Mouse (Mus musculus) MEL (cell line): ENCODE results near the gene Fbrsl1. TPM values are rescaled to one million over a fixed set of nuclear protein-coding genes. Genes with fewer than 3 reads are reported as not detected.

Experiments
- DNase-seq: peaks from one replicate; pipeline ENCODE4 v3.0.0; 2011; ENCODE audit warnings: low read depth, low spot score
- H3K27ac ChIP-seq: 2 replicates; pipeline ENCODE4 v1.5.1; 2012; ENCODE audit warnings: low read depth, mild to moderate bottlenecking, control low read depth, low read length, moderate library complexity; ENCODE audit not compliant: control insufficient read depth
- H3K27me3 ChIP-seq, 2 experiments: fragments of 150-350 bp in 1 of 2; sonication (generic) in 1 of 2; 2 replicates each; pipeline ENCODE4 v1.6.1; 2012; ENCODE audit warnings: low read length in 2 of 2, mild to moderate bottlenecking in 2 of 2, improper control_type of control experiment in 1 of 2, moderate library complexity in 1 of 2; ENCODE audit not compliant: insufficient read depth in 2 of 2, control insufficient read depth in 1 of 2
- H3K36me3 ChIP-seq, 2 experiments: 2 replicates each; pipeline ENCODE4 v1.6.1; 2012 to 2014; ENCODE audit warnings: low read length in 2 of 2, improper control_type of control experiment in 1 of 2, inconsistent platforms in 1 of 2, mild to moderate bottlenecking in 1 of 2; ENCODE audit not compliant: insufficient read depth in 2 of 2, control insufficient read depth in 1 of 2
- H3K4me1 ChIP-seq, 2 experiments: fragments of 150-350 bp in 1 of 2; sonication (generic) in 1 of 2; 2 replicates each; pipeline ENCODE4 v1.6.1; 2012; ENCODE audit warnings: low read length in 2 of 2, improper control_type of control experiment in 1 of 2, mild to moderate bottlenecking in 1 of 2; ENCODE audit not compliant: insufficient read depth in 2 of 2, control insufficient read depth in 1 of 2
- H3K4me3 ChIP-seq, 2 experiments: fragments of 150-350 bp in 1 of 2; sonication (generic) in 1 of 2; 2 replicates each; pipeline ENCODE4 v1.5.1; 2012; ENCODE audit warnings: low read depth in 2 of 2, low read length in 2 of 2, mild to moderate bottlenecking in 2 of 2, moderate library complexity in 2 of 2, control low read depth in 1 of 2, improper control_type of control experiment in 1 of 2; ENCODE audit not compliant: control insufficient read depth in 1 of 2, insufficient read depth in 1 of 2
- H3K79me2 ChIP-seq: 2 replicates; pipeline ENCODE4 v1.6.1; 2012; ENCODE audit warnings: mild to moderate bottlenecking, low read length, moderate library complexity; ENCODE audit not compliant: control insufficient read depth, poor library complexity, insufficient read depth
- H3K9ac ChIP-seq: 2 replicates; pipeline ENCODE4 v1.6.1; 2012; ENCODE audit warnings: low read depth, mild to moderate bottlenecking, control low read depth, low read length, moderate library complexity; ENCODE audit not compliant: control insufficient read depth, poor library complexity, severe bottlenecking
- H3K9me3 ChIP-seq: fragments of 150-350 bp; sonication (generic); replicated peaks from 2 replicates; pipeline ENCODE4 v1.6.1; 2012; ENCODE audit warnings: mild to moderate bottlenecking, low read length, improper control_type of control experiment, moderate library complexity; ENCODE audit not compliant: insufficient read depth
- CHD2 ChIP-seq: IDR thresholded peaks from 2 replicates; pipeline ENCODE4 v1.6.1; 2011; ENCODE audit warnings: low read length, improper control_type of control experiment
- GATA1 ChIP-seq: IDR thresholded peaks from 2 replicates; pipeline ENCODE4 v1.6.1; 2011; ENCODE audit warnings: low read depth, low read length, improper control_type of control experiment
- HCFC1 ChIP-seq: IDR thresholded peaks from 2 replicates; pipeline ENCODE4 v1.6.1; 2012; ENCODE audit warnings: low read depth, mild to moderate bottlenecking, inconsistent platforms, low read length, improper control_type of control experiment, moderate library complexity
- MXI1 ChIP-seq: IDR thresholded peaks from 2 replicates; pipeline ENCODE4 v1.6.1; 2011; ENCODE audit warnings: mild to moderate bottlenecking, low read depth, low read length, improper control_type of control experiment
- MYC ChIP-seq: IDR thresholded peaks from 2 replicates; pipeline ENCODE4 v1.6.1; 2011; ENCODE audit warnings: low read depth, mild to moderate bottlenecking, low read length, improper control_type of control experiment, moderate library complexity
- NELFE ChIP-seq: IDR thresholded peaks from 2 replicates; pipeline ENCODE4 v1.6.1; 2011; ENCODE audit warnings: low read depth, low read length, improper control_type of control experiment
- NRF1 ChIP-seq: IDR thresholded peaks from 2 replicates; pipeline ENCODE4 v1.6.1; 2014; ENCODE audit warnings: low read depth, mild to moderate bottlenecking, inconsistent platforms, low read length, improper control_type of control experiment, moderate library complexity; ENCODE audit not compliant: poor library complexity, insufficient read depth, severe bottlenecking
- POLR2AphosphoS2 ChIP-seq: IDR thresholded peaks from 2 replicates; pipeline ENCODE4 v1.6.1; 2011; ENCODE audit warnings: low read length, improper control_type of control experiment
- RCOR1 ChIP-seq: IDR thresholded peaks from 2 replicates; pipeline ENCODE4 v1.6.1; 2012; ENCODE audit warnings: low read depth, mild to moderate bottlenecking, inconsistent platforms, low read length, improper control_type of control experiment
- SIN3A ChIP-seq: IDR thresholded peaks from 2 replicates; pipeline ENCODE4 v1.6.1; 2012; ENCODE audit warnings: low read length, improper control_type of control experiment, inconsistent platforms
- TBP ChIP-seq: IDR thresholded peaks from 2 replicates; pipeline ENCODE4 v1.8.0; 2011; ENCODE audit warnings: low read depth, low read length, improper control_type of control experiment
- TCF12 ChIP-seq: IDR thresholded peaks from 2 replicates; pipeline ENCODE4 v1.6.1; 2014; ENCODE audit warnings: low read depth, mild to moderate bottlenecking, inconsistent platforms, low read length, improper control_type of control experiment, moderate library complexity
- USF1 ChIP-seq: IDR thresholded peaks from 2 replicates; pipeline ENCODE4 v1.6.1; 2014; ENCODE audit warnings: low read depth, mild to moderate bottlenecking, inconsistent platforms, low read length, improper control_type of control experiment, moderate library complexity
- USF2 ChIP-seq, 2 experiments: IDR thresholded peaks; 2 replicates each; pipeline ENCODE4 v1.6.1; 2011 to 2012; ENCODE audit warnings: improper control_type of control experiment in 2 of 2, low read length in 2 of 2, borderline replicate concordance in 1 of 2, inconsistent platforms in 1 of 2, low read depth in 1 of 2, mild to moderate bottlenecking in 1 of 2; ENCODE audit not compliant: insufficient read depth in 1 of 2
- ZMIZ1 ChIP-seq: IDR thresholded peaks from 2 replicates; pipeline ENCODE4 v1.6.1; 2012; ENCODE audit warnings: low read depth, mild to moderate bottlenecking, inconsistent platforms, low read length, improper control_type of control experiment, moderate library complexity
- polyA plus RNA-seq, 2 experiments: library from polyadenylated mRNA; stranded (reverse) in 1 of 2; unstranded in 1 of 2; fragments of >175 nt in 1 of 2; fragments of >200 nt in 1 of 2; gene quantifications; 2 replicates each; pipeline versions ENCODE4 v1.2.1 to v1.2.4; 2012; ENCODE audit warnings: low replicate concordance in 2 of 2, low read depth in 1 of 2; ENCODE audit not compliant: insufficient read length in 2 of 2, insufficient read depth in 1 of 2, missing spikeins in 1 of 2
- total RNA-seq: library from RNA; depleted of rRNA; stranded (reverse); fragments of 300-350 nt; gene quantifications from 2 replicates; pipeline ENCODE4 v1.2.3, GENCODE M21; 2012

The Fbrsl1 gene
- total and polyA plus RNA-seq, 3 experiments = 12.7 to 56.1 TPM; not detected in 1

DNA sequence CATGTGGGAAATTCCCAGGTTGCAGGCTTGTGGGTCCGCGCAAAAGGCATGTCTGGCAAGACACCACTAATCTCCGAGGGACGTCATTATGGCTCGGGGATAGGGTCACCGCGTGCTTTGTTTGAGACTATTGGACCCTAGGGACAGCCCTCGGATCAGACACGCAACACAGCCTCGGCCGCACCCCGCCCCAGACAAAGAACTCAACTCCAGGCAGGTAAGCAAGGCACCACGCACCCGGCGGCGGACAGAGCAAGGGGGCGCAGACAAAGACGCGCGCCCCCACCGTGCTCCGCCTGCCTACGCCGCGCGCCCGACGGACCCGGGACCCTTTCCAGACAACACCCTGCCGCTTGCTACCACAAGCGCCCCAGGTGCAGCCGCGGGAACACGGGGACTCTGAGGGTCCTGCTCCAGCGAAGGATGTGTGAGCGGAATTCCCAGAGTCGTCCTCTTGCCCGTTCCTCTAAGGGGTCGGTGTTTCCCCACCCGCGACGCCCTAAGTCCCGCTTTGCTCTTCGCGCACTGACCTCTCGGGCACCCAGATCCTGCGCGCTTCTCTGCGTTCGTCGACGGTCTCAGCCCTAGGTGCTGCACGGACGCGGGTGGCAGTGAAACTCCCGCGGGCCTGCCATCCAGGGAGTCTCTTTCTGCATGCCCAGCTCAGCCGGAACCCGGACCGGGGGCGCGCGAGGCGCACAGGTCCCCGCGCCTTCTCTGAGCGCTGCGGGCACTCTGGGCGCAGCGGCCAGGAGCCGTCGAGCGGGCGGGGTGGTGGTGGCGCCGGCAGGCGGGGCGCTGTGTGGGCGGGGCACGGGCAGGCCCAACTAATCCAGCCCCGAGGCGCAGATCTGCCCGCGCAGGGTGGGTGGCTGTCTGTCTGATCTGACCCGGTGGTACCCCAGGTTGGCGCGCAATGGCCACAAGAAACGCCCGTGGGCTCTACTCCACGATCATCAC is 61.7 kb downstream of the Fbrsl1 start:
- H3K9me3 ChIP-seq = no peaks in the 10 kb centered on the region
- H3K4me1 ChIP-seq = no peaks in the 10 kb centered on the region
- DNase-seq = no peak
- no peak overlapping the region for H3K4me3 ChIP-seq
- H3K36me3 ChIP-seq = no peaks in the 10 kb centered on the region
- no peak overlapping the region for H3K9ac ChIP-seq
- H3K79me2 ChIP-seq = no peaks in the 10 kb centered on the region
- TF ChIP-seq TCF12 = no peak
- TF ChIP-seq USF2 (IDR thresholded peaks at IDR 0.05; ENCODE audit: borderline replicate concordance in 1 of 2, insufficient read depth in 1 of 2, low read depth in 1 of 2, low read length in 2 of 2) = no peak
- TF ChIP-seq USF1 = no peak
- no peak for TF ChIP-seq GATA1
- TF ChIP-seq MXI1 = no peak
- no peak for TF ChIP-seq HCFC1
- no peak for TF ChIP-seq POLR2AphosphoS2
- no peak for TF ChIP-seq MYC
- no peak for TF ChIP-seq SIN3A
- TF ChIP-seq NRF1 = no peak
- no peak for TF ChIP-seq ZMIZ1
- no peak for TF ChIP-seq RCOR1
- TF ChIP-seq TBP = no peak
- TF ChIP-seq NELFE = no peak
- H3K27me3 ChIP-seq = no peaks in the 10 kb centered on the region
- H3K27ac ChIP-seq = no peak overlapping the region

DNA sequence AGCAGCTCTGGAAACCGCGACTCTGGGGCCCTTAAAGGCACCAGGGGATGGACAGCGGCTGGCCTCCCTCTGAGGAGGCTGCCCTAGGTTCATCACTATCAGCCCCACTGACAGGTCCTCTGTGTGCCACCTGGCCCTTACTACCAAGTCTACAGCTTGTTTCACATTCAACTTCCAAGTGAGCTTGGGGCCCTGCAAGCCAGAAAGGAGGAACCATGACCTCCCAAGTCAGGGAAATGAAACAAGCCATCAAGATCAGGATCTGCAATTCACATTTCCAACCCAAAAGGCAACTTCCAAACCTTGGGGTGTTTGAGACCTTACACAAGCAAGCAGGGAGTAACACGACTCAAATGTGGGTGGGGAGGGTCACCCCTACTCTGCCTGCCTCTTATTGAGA is 63.0 kb downstream of the Fbrsl1 start:
- Histone ChIP-seq H3K9me3 (no peaks in the 10 kb centered on the region), H3K27ac (no peak overlapping the region), H3K36me3 (no peaks in the 10 kb centered on the region), H3K4me1 (no peaks in the 10 kb centered on the region), H3K27me3 (no peaks in the 10 kb centered on the region), H3K9ac (no peak overlapping the region), H3K79me2 (no peaks in the 10 kb centered on the region), H3K4me3 (no peak overlapping the region)
- no peak for DNase-seq
- TF ChIP-seq NRF1 (no peak), TBP (no peak), CHD2 (no peak)
